Mouse (Mus musculus) embryonic fibroblast, embryonic 13.5 days (primary cell): Measurements from ENCODE around the gene Cdk6. TPM values are rescaled to one million over a fixed set of nuclear protein-coding genes. Genes with fewer than 3 reads are reported as not detected.
"Not testable (repeated sequence)": the region's sequence is repeated elsewhere in the genome, so short reads cannot be mapped to it uniquely, and the experiment has no call there.

Experiments used
- H3K27ac ChIP-seq: 2 replicates; pipeline ENCODE4 v1.5.1; 2012; ENCODE audit warnings: low read length, control low read depth, inconsistent platforms; ENCODE audit not compliant: insufficient read depth
- H3K4me1 ChIP-seq: 2 replicates; pipeline ENCODE4 v1.6.1; 2011; ENCODE audit warnings: low read length; ENCODE audit not compliant: control insufficient read depth, insufficient read depth
- H3K4me3 ChIP-seq: 2 replicates; pipeline ENCODE4 v1.5.1; 2011; ENCODE audit warnings: mild to moderate bottlenecking, control low read depth, low read length; ENCODE audit not compliant: insufficient read depth
- CTCF ChIP-seq: IDR thresholded peaks from 2 replicates; pipeline ENCODE4 v1.5.1; 2011; ENCODE audit warnings: mild to moderate bottlenecking, control low read depth, low read length, moderate library complexity, borderline replicate concordance; ENCODE audit not compliant: insufficient read depth
- POLR2A ChIP-seq: IDR thresholded peaks from 2 replicates; pipeline ENCODE4 v1.6.1; 2011; ENCODE audit warnings: low read depth, mild to moderate bottlenecking, control low read depth, low read length, moderate library complexity
- polyA plus RNA-seq: library from polyadenylated mRNA; stranded (reverse); fragments of >200 nt; gene quantifications from 2 replicates; pipeline ENCODE4 v1.2.4, GENCODE M21; 2011; ENCODE audit warnings: low read depth; ENCODE audit not compliant: missing spikeins, insufficient read length

Gene Cdk6
- polyA plus RNA-seq, 1 experiment = 30.5 TPM

- TF ChIP-seq CTCF (no peak), POLR2A (no peak)
- no peak overlapping the region for H3K4me3 ChIP-seq
- no peak overlapping the region for H3K27ac ChIP-seq
- H3K4me1 ChIP-seq = peaks cover 2% of the 10 kb centered on the region
Observed at GRCm38 (mm10) chr5:3322052-3322451, 19.2 kb upstream of the Cdk6 start.

GRCm38 (mm10) chr5:3324116-3324515 lies 17.2 kb upstream of the Cdk6 start:
- H3K4me3 ChIP-seq = no peak overlapping the region
- TF ChIP-seq POLR2A (no peak), CTCF (no peak)
- no peak overlapping the region for H3K27ac ChIP-seq
- H3K4me1 ChIP-seq = peaks cover 2% of the 10 kb centered on the region

- Histone ChIP-seq H3K4me1 (no peaks in the 10 kb centered on the region), H3K4me3 (no peak overlapping the region), H3K27ac (no peak overlapping the region)
- TF ChIP-seq CTCF (no peak), POLR2A (no peak)
Observed at GRCm38 (mm10) chr5:3329361-3329760, 11.9 kb upstream of the Cdk6 start.

- TF ChIP-seq CTCF (no peak), POLR2A (no peak)
- H3K4me1 ChIP-seq = no peaks in the 10 kb centered on the region
- H3K4me3 ChIP-seq = no peak overlapping the region
- no peak overlapping the region for H3K27ac ChIP-seq
Observed at GRCm38 (mm10) chr5:3330932-3331331, 10.4 kb upstream of the Cdk6 start.

GRCm38 (mm10) chr5:3333019-3333418 lies 8.3 kb upstream of the Cdk6 start:
- not testable (repeated sequence) for H3K27ac ChIP-seq, H3K4me3 ChIP-seq, H3K4me1 ChIP-seq

GRCm38 (mm10) chr5:3340340-3341058 lies 786 bp upstream of the Cdk6 start:
- not testable (repeated sequence) for H3K27ac ChIP-seq, H3K4me1 ChIP-seq
- H3K4me3 ChIP-seq = peak overlapping the region; percentile 60

GRCm38 (mm10) chr5:3341931-3342770 lies 866 bp downstream of the Cdk6 start:
- TF ChIP-seq POLR2A (no peak; the same call in 1 of the 2 replicates), CTCF (no peak)
- peak overlapping the region; percentile 60 for H3K4me3 ChIP-seq
- H3K27ac ChIP-seq = peak overlapping the region; percentile 77; the same call in 1 of the 2 replicates
- H3K4me1 ChIP-seq = no peaks in the 10 kb centered on the region

- Histone ChIP-seq H3K4me3 (peak overlapping the region; percentile 60), H3K4me1 (no peaks in the 10 kb centered on the region), H3K27ac (peak overlapping the region; percentile 77)
- TF ChIP-seq CTCF (no peak), POLR2A (peak; percentile 50)
Observed at GRCm38 (mm10) chr5:3342771-3343565, 1.7 kb downstream of the Cdk6 start.

- peak overlapping the region; percentile 77 for H3K27ac ChIP-seq
- H3K4me1 ChIP-seq = no peaks in the 10 kb centered on the region
- H3K4me3 ChIP-seq = peak overlapping the region; percentile 60
- TF ChIP-seq POLR2A = no peak
- TF ChIP-seq CTCF = no peak
Observed at GRCm38 (mm10) chr5:3343566-3344080, 2.3 kb downstream of the Cdk6 start.

GRCm38 (mm10) chr5:3344081-3344631 lies 2.9 kb downstream of the Cdk6 start:
- Histone ChIP-seq H3K4me3 (peak overlapping the region; percentile 60), H3K27ac (peak overlapping the region; percentile 77), H3K4me1 (no peaks in the 10 kb centered on the region)
- TF ChIP-seq POLR2A (no peak; the same call in 1 of the 2 replicates), CTCF (peak; percentile 90)

- H3K4me1 ChIP-seq = not testable (repeated sequence)
Observed at GRCm38 (mm10) chr5:3345540-3345939, 4.3 kb downstream of the Cdk6 start.

GRCm38 (mm10) chr5:3349393-3349792 lies 8.1 kb downstream of the Cdk6 start:
- not testable (repeated sequence) for H3K4me1 ChIP-seq, H3K27ac ChIP-seq, H3K4me3 ChIP-seq

More at GRCm38 (mm10) chr5:3345540-3345939, 4.3 kb downstream of the Cdk6 start:
- H3K4me3 ChIP-seq, H3K27ac ChIP-seq: not testable (repeated sequence)

- H3K4me1 ChIP-seq, H3K4me3 ChIP-seq, H3K27ac ChIP-seq: not testable (repeated sequence)
Observed at GRCm38 (mm10) chr5:3351836-3352235, 10.6 kb downstream of the Cdk6 start.
